Mouse (Mus musculus) yolk sac, embryonic 10.5 days (tissue): Measurements from ENCODE around the gene Bmp7.

Experiments used
- DNase-seq: peaks from one replicate; pipeline ENCODE4 v3.0.0-alpha.2; 2017; ENCODE audit warnings: low spot score

The Bmp7 gene

DNA sequence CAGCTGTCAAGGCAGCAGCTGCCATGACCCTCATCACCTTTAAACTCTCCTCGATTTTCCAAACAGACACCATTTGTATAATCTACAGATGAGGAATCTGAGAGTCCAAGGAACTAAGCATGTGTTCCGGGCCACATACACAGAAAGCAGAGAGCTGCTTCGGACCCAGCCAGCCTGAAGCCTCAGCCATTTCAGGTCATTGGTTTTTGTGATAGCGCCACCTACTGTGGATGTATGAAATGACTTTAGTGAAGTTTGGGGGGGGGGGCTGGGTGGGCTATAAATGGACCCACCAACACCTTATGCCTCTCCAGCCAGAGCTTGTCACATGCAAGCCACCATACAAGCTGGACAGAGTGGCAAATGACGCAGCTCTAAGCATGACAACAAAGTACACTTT lies 8.9 kb upstream of the Bmp7 start:
- DNase-seq = no peak

DNA sequence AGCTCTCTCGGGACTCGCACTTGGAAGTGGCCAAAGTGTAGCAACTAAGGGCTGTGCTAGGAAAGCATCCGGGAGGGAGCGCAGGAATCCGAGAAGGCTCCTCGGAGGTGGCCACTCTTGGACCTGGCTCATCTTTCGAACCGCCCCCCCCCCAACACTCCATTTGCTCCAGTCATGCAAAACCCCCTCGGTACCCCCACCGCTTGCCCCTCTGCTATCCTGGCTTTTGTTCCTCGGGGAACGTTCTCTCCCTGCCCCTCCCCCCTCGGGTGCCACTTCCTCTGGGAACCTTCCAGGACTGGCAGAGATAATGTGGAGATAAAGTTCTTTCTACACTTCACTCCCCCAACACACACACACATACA lies 660 bp upstream of the Bmp7 start:
- DNase-seq = no peak

DNA sequence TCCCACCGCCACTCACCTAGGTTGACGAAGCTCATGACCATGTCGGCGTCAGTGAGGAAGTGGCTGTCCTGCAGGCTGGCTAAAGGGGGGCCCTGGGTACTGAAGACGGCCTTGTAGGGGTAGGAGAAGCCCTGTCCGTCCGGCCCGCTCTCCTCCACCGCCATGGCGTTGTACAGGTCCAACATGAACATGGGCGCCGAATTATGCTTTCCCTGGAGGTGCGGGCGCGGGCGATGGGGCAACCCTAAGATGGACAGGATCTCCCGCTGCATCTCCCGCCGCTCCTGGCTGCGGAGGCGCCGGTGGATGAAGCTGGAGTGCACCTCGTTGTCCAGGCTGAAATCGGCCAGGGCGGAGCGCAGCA lies 500 bp downstream of the Bmp7 start:
- no peak for DNase-seq

DNA sequence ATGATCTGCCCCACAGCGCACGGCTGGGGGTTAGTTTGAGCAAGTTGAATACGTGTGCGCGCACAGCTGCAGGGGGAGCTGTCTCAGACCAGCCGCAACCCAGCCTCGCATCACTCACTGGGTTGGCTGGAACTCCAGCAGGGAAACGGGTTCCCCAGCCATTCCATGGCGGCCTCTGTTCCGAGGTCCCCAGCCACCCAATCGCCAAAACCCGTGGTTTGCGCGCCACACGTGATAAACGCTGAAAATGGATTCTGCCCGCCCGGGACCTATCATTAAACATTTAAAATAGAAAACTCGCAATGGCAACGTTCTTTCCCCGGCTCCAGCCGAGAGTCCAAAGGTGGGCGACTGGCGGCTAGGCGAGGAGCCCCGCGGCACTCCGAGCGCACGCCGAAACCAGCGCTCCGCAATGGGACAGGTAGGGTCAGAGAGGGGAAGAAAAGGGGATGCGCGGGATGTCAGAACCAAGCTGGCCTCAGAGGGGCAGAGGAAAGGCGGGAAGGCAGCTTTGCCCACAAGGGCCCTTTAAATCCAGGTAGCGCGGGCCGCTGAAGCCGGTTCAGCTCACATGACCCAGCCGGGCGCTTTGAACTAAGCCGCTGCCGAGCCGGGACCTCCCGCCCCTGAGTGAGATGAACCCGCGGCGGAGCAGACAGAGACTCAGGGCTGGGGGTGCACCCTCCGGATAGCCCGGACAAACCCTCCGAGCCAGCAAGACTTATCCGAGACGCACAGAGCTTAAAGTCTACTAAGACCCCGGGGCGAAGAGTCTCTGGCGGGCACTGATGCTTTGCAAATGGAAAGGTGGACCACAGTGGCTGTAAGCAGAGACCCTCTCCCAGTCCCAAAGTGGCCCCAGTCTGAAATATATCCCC lies 1.1 kb downstream of the Bmp7 start:
- DNase-seq = peak; percentile 77

DNA sequence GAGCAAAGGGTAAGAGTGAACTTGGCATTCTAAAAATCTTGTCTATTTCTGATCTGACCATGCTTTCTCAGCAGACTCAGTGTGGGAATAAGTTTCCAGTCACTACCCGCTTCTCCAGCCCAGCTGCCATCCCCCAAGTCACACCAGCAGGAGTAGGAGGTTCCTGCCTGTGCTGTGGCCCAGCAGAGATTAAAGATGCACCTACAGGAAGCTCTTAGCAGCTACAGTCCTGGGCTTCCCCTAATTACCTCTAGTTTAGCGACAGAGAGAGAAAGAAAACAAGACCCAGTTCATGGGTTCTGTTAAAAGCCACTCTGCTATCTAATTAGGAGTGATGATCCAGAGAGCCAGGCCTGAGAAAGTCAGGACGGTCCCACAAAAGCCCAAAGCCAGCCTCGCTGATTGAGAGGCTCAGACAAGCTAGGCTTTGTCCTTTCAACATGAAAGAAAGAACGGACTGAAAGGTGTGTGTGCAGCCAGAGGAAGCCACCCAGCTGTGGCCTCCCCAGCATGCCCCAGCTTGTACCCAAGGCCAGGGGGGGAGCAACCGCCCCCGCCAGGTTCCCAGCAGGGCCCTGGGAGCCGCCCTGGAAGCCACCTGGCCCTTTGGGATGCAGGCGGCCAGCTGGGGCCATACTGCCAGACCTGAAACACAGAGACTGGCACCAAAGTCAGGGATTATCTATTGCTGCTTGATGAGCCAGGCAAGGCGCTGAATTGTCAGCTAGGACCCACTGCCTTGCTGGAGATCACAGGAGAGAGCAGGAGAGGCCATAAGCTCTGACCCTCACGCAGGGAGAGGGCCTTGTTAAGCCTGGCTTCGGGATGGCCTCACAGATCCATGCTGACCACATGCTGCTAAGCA lies 2.6 kb downstream of the Bmp7 start:
- DNase-seq = no peak

DNA sequence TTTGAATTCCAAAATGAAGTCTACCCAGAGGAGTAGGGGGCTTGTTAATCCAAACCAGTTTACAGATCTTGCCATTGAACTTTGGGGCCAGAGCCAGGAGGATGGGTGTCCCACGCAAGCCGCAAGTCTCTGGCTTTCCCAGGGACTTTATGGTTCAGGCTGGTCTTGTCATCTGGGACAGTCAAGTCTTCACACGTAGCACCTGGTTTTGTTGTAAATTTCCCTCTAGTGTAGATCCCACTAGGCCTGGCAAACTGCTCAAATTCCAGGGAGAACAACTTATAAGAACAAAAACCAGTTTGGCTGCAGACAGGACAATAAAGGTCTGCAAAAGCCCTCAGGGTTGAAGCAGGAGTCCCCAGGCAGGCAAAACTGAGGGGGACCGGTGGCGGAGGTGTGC lies 3.3 kb downstream of the Bmp7 start:
- DNase-seq = no peak

DNA sequence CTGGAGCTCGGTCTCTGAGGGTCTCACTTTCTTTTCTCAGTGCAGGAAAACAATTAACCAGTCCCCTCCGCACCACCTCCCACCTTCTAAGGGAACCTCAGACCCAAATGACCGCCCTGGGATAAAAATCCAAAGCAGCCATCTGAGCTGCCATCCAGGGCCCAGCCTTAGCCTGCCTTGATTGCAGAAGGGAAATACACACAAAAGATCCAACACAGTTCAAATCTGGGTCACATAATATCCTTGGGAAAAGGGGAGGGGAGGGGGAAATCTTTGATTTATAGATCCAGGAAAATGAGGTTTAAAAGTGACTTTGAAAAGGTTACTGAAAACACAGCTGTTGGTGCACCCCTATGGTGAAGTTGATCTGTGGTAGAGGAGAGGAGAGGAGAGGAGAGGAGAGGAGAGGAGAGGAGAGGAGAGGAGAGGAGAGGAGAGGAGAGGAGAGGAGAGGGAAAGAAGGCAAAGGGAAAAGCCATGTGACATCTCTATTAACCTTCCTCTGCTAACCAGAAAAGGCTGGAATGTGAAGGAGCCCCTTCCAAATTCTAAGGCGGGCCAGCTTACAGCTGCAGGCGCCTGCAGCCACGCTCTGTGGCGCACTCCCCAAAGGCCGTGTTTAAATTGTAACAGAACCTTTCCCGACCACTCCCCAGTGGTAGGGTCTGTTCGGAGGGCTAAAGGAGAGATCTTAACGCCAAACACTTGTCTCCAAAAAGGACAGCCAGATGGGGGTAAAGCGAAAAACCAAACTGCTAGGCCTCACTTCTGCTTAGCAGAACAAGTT lies 4.2 kb downstream of the Bmp7 start:
- no peak for DNase-seq

DNA sequence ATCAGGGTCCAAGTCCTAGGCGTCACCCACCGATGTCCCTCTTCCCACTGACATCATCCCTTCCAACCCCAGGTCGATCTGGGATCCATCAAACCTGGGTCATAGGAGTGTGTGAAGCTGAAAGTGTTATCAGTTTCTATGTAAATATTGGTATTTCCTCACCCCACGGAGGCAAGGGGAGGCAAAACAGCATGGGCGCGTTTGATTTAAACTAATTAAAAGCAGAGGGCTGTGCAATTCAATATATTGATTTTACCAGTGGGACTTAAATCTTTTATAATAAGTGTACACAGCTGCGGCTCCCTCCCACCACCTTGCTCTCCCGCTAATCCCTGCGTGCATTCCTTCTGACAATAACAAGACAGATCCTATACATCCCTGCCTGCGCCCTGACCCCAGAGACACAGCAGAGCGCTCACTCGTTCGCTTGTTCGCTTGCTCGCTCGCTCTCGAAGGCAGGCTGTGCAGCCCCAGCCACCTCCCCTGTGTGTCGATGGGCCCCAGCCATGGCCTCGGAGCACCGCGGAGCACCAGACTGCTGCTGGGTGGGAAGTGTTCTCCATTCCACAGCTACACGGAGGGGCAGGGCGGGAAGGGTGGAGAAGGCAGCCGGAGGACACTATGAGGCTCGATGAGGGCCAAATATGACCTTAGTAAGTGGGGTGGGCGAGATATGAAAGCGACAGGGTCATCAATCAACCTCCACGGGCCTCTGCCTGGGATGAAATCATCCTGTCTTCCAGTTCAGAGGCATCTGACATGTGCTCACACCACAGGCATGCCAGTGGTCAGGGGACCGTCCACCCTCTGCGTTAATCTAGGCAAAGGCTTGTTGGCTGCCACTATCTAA lies 5.0 kb downstream of the Bmp7 start:
- DNase-seq = peak; percentile 40

DNA sequence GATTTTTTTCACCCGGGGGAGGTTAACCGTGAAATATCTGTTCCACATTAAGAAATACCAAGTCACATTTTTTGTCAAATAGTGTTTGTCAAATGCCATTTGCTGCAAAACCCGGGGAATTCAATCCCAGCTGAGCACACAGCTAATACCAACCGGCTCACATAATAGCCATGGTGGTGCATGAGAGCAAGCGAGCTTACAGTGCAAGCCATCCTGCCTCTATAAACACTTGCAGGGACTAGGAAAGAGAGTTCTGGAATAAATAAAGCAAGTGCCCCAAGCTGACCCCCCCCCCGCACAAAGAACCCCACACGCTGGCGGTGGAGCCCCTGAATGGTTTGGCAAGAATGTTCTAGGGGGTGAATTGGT lies 5.7 kb downstream of the Bmp7 start:
- no peak for DNase-seq

DNA sequence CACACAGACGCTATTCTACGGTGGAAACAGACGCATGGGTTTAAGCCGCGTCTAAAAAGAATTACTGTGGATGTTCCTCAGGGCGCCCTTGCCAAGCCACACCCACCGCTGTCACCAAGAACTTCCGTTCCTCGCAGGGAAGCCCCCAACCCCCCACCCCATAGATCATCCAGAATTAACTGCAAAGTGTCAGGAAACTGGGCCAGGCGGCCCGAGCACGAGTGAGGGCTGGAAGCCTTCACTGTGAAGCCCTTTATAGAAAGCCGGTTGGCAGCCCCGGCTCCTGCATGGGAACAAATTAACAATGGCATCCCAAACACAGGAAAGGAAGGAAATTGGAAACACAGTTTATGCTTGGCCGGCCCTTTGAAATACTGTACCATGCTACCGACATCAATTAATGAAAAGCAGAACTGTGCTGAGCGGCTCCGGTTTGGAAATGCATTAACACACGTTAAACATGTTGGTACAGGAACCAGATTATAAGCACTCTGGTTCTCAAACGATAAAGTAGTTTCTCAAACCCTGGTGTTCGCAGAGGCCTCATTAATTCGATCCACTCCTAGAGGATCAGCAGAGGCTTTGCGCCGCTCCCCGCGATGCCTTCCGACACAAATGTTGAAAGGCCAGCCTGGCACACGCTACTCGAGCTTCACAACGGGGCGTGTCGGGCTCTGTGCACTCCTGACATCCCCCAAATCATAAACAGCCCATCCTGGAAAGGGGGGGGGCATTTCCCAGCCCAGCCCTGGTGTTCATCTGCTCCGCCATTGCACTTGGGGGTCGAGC lies 6.3 kb downstream of the Bmp7 start:
- DNase-seq = peak; percentile 34

DNA sequence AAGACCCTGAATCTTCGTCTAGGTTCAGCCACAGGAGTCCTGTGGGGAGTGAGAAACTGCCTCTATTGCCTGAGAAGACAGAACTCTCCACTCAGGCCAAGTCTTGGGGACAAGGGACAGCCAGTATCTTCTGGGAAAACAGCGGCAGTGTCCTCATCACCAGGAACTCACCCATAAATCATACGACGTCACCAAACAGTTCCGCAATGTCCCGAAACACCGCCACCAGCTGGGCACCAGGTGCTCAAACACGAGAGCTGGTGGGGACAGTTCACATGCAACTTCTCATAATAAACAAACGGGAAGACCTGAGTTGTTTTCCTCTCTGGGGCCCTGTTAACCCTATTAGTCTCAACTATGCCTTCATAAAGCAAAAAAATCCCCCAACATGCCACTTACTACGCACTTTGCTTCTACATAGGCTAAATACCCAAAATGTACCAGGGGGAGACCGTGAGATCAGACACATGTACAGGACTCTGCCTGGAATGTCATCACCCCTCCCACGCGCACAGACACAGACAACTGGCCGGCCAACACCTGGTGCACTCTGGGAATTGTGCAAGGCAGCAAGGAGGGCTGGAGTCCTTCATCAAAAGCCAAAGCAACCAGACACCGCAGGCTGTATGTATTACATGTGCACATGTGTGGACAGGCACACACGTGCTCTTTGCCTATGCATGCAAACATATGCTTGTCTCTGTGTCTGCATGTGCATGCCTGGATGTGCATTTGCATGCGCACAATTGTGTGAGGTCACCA lies 8.8 kb downstream of the Bmp7 start:
- no peak for DNase-seq

DNA sequence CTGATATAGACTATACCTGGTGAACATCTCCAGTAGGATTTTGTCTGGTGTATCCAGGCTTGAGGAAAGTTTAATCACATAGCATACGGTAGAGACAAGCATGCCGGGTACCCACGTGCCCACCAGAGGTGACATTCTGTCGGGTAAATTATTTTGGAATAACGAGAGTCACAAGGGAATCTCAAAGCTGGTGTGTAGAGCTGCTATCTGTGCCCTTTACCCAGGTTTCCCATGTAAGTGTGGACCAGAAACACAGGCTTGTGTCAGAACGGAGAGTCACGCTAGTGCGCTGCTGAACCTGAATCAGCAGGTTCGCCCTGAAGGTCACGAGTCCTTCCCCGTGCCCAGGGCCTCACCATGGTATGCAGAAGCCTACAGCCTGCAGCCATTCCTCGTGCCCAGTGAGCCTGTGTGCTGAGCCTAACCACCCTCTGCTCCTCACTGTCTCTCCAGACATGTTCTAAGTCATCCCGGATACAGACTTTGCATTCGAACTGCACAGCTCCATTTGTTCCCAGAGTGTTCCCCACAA lies 10.2 kb downstream of the Bmp7 start:
- DNase-seq = no peak

DNA sequence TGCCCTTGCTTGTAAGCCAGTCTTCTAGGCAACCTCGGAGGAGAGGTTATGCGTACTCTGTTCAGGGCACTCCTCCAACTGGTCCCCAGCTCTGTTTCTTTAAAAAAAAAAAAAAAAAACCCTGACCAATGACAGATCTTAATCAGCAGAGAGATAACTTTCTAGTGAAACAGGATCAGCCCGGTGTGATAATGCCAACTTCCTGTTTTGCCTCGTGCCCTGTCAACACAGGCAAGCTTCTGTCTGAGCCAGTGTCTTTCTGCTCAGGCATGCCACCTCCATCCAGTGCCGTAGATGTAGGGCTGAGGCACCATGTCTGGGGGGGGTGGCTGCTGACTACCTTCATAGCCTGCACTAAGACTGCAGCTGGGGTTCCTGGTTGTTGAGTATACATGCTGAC lies 12.5 kb downstream of the Bmp7 start:
- no peak for DNase-seq

DNA sequence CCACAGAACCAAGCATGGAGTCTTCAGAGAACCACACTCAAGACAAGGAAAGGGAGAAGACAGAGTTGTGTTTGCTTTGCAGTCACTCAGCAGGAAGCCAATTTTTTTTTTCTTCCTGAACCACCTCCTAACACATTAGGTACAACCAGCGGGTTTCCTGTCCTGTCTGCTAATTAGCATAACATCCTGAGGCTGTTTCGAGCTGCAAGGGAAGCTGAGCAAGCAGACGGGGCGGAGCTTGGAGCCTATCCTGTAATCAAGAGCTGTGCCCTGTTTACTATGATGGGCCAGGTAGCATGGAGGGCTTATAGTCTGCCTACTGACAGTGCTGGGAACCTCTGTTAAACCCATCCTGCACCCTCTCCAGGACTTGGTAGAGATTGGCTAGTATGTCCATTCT lies 13.8 kb downstream of the Bmp7 start:
- peak; percentile 35 for DNase-seq

DNA sequence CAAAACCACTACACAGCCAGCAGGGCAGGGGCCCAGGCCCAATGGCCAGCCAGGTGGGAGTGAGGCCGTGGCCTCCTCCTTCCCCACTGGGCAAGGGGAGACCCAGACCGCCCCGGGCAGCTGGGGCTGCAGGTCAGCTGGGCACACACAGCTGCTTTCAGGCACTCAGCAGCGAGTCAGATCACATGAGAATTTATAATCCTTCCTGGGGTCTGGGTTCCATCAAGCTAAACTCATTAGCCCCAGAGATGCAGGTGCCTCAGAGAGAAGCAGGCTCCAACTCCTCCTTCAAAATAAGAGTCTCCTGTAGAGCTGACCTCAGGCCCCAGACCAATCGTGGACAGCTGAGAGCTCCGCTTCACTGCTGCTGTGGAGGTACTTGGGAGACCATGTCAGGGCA lies 15.2 kb downstream of the Bmp7 start:
- DNase-seq = peak; percentile 67

DNA sequence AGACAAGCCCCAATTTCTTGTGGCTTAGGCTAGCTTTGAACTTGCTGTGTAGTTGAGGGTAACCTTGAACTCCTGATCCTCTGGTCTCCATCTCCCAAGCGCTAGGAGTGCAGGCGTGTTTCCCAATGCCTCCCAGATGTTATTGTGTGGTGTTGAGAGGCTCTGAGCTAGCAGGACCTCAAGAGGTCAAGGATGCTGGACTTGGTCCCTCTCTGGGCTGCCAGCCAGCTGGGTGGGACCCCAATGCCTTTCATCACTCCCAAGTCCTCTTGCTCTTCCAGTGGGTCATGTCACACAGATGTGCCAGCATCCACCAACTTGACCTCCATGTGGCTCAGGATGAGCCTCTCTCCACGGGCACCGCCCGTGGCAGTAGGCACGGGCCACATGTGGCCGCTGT lies 16.9 kb downstream of the Bmp7 start:
- DNase-seq = no peak

DNA sequence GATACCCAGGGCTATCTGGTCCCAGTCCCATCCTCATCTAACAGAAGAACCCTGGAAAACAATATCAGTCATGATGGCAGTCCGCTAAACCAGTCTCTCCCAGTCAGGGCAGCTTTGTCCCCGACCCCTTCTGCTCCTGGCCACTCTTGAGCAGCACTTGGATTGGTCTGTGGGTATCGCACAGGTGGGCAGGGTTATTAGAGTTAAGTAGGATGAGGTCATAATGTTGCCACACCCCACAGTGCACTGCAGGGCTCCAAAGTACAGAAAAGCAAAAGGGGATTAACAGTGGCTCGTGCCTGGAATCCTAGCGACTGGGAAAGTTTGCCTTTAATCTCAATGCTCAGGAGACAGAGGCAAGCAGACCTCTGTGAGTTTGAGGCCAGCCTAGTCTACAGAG lies 17.5 kb downstream of the Bmp7 start:
- no peak for DNase-seq

DNA sequence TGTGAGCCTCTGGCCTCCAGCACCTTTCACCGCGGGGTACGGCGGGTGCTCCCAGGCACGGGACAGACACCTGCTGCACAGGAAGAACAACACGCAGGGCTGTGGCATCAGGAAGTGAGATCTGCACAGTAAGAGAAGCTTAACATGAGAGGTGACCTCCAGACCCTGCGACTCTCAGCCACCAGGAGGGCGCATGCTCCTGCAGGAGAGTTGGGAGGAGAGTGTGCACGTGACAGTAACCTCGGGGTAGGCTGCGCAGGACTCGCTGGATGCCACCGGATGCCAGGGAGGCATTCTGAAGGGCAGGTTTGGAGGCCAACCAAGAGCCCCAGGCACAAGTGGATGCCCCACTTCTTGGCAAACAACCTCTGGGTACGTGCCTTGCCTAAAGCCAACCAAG lies 26.1 kb downstream of the Bmp7 start:
- DNase-seq = no peak

DNA sequence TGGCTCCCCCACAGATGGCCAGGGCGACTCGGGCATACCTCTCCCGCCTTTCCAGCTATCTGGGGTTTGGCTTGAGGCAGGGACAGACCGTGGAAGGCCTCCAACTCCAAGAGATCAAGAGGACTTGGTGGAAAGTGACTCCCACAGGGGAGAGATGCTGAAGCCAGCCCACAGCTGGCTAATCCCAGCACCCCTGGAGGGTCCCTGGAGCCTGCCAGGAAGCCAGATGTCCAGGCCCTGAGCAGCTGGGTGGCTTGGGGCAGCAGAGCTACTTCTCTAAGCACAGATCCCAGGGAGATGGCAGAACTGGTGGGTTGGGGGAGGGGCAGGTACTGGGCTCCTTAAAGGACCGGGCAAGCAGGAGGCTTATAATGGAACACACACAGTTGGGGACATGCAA lies 28.4 kb downstream of the Bmp7 start:
- no peak for DNase-seq

DNA sequence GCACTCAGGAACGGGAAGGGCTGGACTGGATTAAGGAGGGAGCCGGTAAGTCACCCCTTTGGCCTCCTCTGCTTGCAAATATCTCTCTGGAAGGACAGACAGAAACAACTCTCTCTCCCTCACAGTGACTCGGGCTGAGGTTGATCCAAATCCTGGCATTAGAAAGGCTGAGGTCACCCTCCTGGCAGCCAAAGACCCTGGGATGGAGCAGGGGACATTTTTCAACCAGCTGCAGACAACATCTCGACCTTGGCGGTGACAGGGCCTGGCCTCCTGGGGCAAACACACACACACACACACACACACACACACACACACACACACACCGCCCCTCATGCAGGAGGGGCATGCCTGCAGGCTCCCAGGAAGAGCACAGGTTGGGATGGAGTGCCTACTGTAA lies 29.0 kb downstream of the Bmp7 start:
- no peak for DNase-seq
